Mouse (Mus musculus): ENCODE measurements around the gene Ppp1r13l. TPM values are rescaled to one million over a fixed set of nuclear protein-coding genes. Genes with fewer than 3 reads are reported as not detected.

The Ppp1r13l gene
- total and polyA plus RNA-seq, 2 experiments = 0.18 to 4.6 TPM

DNA sequence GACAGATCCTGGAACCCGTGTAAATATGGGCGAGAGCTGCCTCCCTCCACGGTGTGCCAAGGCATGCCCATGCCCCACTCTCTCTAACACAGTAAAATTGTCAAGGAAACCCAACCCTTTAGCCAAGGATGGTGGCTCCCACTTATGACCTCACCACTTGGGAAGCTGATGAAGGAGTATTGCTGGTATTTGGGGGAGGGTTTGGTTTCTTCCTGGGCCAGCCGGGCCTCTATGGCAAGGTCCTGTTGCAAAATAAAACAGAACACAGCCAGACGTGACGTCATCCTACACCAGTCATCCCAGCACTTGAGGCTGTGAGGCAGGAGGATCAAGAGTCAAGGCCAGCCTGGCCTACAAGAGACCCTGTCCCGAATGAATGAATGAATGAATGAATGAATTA, 21.0 kb upstream of the Ppp1r13l start:
- no peaks in the 10 kb centered on the region for H3K79me2 ChIP-seq (ENCODE audit: control insufficient read depth, insufficient read depth, low read length)
- no peak overlapping the region for H3K27ac ChIP-seq (replicated peaks; ENCODE audit: insufficient read depth, low read depth, low read length)
- TF ChIP-seq CTCF (IDR thresholded peaks at IDR 0.05; ENCODE audit: low read depth, low read length) (no peak), POLR2A (IDR thresholded peaks at IDR 0.05; ENCODE audit: extremely low read depth, insufficient read depth, low read length) (no peak)
- peaks cover 1% of the 10 kb centered on the region; the same call in 1 of the 2 replicates for H3K4me1 ChIP-seq (ENCODE audit: control insufficient read depth, insufficient read depth, low read length)
- H3K36me3 ChIP-seq (ENCODE audit: control insufficient read depth, insufficient read depth, low read length) = no peaks in the 10 kb centered on the region
- no peak overlapping the region for H3K9ac ChIP-seq (ENCODE audit: low read depth, low read length)
- H3K27me3 ChIP-seq (ENCODE audit: control insufficient read depth, insufficient read depth, low read length) = 0 out of 2 replicates have a peak, but pooled peaks cover 2% of the 10 kb centered on the region
- no peak for DNase-seq (ENCODE audit: extremely low read depth, low read depth, low spot score)
- no peak overlapping the region for H3K4me3 ChIP-seq (ENCODE audit: insufficient read depth, low read depth, low read length)
- 73% methylated on average over 7 of the region's 7 CpGs for WGBS

DNA sequence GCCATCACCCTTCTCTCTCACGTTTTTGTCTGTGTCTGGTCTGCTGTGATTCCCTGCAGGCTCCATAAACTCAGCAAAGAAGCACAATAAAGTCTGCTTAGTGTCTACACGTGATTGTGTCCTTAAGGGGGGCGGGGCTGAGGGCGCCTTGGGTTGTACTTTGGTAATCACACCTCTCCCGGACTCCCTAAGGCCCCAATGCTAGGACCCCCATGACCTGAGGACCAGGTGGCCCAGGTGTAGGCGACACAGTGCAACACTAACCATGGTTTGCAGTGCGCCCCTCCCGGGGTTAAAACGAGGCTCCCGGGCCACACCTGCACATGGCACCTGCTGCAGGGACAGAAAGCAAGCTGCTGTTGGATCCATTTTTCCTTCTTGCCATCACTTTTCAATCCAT, 18.3 kb upstream of the Ppp1r13l start:
- DNase-seq (ENCODE audit: extremely low read depth, low read depth, low spot score) = no peak
- 20% methylated on average over 10 of the region's 10 CpGs for WGBS
- no peak for TF ChIP-seq CTCF (IDR thresholded peaks at IDR 0.05; ENCODE audit: low read depth, low read length)
- H3K9ac ChIP-seq (ENCODE audit: low read depth, low read length) = no peak overlapping the region
- no peaks in the 10 kb centered on the region for H3K36me3 ChIP-seq (ENCODE audit: control insufficient read depth, insufficient read depth, low read length)
- no peak overlapping the region for H3K27ac ChIP-seq (replicated peaks; ENCODE audit: insufficient read depth, low read depth, low read length)
- H3K4me1 ChIP-seq (ENCODE audit: control insufficient read depth, insufficient read depth, low read length) = peaks cover 1% of the 10 kb centered on the region; the same call in 1 of the 2 replicates
- H3K79me2 ChIP-seq (ENCODE audit: control insufficient read depth, insufficient read depth, low read length) = no peaks in the 10 kb centered on the region
- no peak overlapping the region for H3K4me3 ChIP-seq (ENCODE audit: insufficient read depth, low read depth, low read length)
- H3K27me3 ChIP-seq (ENCODE audit: control insufficient read depth, insufficient read depth, low read length) = 0 out of 2 replicates have a peak, but pooled peaks cover 2% of the 10 kb centered on the region

DNA sequence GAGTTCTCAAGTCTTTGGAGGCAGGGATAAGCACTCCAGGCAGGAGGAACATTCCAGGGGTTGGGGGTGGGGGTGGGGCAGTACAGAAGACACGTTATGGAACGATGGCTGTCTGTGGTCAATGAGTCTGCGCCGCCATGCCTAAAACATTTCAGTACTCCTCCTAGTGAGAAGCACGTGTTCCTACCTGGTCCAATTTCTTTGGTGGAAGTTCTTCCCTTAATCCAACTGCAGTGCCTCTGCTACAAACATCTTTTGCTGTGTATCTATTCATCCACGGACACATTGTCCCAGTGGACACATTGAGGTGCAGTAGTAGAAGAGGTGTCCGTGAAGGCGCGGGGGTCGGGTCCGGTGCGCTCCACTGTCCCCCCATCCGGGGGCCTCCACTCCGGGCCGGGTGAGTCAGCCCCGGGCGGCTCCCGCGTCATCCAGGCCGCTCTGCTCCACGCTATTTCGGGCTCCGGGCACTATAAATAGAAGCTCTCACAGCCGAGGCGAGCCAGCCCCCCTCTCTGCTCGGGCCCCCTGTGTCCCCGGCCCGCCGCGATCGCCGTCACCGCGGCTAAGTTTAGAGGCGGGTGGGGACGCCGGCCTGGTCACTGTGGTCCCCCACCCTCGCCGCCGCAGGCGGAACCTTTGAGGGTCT, 17.7 kb upstream of the Ppp1r13l start:
- no peaks in the 10 kb centered on the region for H3K79me2 ChIP-seq (ENCODE audit: control insufficient read depth, insufficient read depth, low read length)
- 0 out of 2 replicates have a peak, but pooled peaks cover 2% of the 10 kb centered on the region for H3K27me3 ChIP-seq (ENCODE audit: control insufficient read depth, insufficient read depth, low read length)
- WGBS = 3% methylated on average over 41 of the region's 41 CpGs

DNA sequence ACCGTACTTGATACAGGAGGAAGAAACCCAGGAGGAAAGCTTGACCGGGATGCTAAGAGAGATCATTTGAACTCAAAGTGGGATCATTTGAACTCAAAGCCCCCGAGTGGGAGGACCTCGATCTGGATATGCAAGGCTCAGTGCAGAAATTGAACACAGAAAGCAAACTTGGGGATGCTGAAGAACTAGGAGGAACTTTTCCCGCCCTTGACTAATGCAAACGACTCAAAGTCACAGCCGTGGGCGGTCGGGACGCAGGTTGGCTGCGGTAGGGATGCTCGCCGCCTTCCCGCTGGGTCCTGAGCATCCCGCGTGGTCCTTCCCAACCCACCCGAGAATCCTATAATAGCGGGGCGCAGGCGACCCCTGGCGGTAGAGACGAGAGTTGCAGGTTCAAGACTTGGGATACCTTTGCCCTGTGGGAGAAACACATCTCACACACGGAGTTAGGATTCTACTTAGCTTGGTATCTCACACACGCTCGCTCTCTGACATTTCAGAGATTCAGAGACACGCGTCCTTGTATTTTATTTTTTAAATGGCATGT, 17.0 kb upstream of the Ppp1r13l start:
- no peak overlapping the region for H3K9ac ChIP-seq (ENCODE audit: low read depth, low read length)
- DNase-seq (ENCODE audit: extremely low read depth, low read depth, low spot score) = peak; percentile 41
- WGBS = under 1% methylated on average over 27 of the region's 27 CpGs

More for the DNA sequence above, 17.7 kb upstream of the Ppp1r13l start:
- no peaks in the 10 kb centered on the region for H3K36me3 ChIP-seq (ENCODE audit: control insufficient read depth, insufficient read depth, low read length)
- no peak overlapping the region for H3K27ac ChIP-seq (replicated peaks; ENCODE audit: insufficient read depth, low read depth, low read length)
- H3K4me1 ChIP-seq (ENCODE audit: control insufficient read depth, insufficient read depth, low read length) = peaks cover 1% of the 10 kb centered on the region; the same call in 1 of the 2 replicates
- H3K9ac ChIP-seq (ENCODE audit: low read depth, low read length) = no peak overlapping the region
- H3K4me3 ChIP-seq (ENCODE audit: insufficient read depth, low read depth, low read length) = no peak overlapping the region
- TF ChIP-seq CTCF (IDR thresholded peaks at IDR 0.05; ENCODE audit: low read depth, low read length) (no peak), POLR2A (IDR thresholded peaks at IDR 0.05; ENCODE audit: extremely low read depth, insufficient read depth, low read length) (no peak)
- DNase-seq (ENCODE audit: extremely low read depth, low read depth, low spot score) = no peak

DNA sequence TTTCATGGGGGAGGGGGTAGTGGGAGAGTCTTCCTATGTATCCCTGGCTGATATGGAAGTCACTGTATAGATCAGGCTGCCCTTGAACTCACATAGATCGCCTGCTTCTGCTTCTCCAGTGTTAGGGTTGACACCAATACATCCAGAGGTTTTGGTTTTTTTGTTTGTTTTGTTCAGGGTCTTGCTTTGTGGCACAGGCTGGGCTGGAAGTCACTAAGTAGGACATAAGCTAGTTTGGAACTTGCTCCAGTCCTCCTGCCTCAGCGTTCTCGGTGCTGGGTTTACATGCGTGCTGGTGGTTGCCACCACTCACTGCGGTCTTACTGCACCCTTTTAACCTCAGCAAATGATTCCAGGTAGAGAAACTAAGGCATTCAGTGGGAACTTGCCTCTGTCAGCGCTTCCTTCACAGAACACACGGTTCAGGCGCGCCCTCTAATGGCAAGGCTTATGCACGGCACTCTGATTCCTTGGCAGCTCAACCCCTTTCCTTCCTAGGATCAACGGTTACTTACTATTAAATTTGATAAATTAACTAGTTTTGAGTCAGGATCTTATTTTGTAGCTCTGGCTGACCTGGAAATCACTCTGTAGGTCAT, 16.2 kb upstream of the Ppp1r13l start:
- Histone ChIP-seq H3K36me3 (ENCODE audit: control insufficient read depth, insufficient read depth, low read length) (no peaks in the 10 kb centered on the region), H3K79me2 (ENCODE audit: control insufficient read depth, insufficient read depth, low read length) (no peaks in the 10 kb centered on the region), H3K27me3 (ENCODE audit: control insufficient read depth, insufficient read depth, low read length) (0 out of 2 replicates have a peak, but pooled peaks cover 2% of the 10 kb centered on the region), H3K4me1 (ENCODE audit: control insufficient read depth, insufficient read depth, low read length) (peaks cover 1% of the 10 kb centered on the region; the same call in 1 of the 2 replicates), H3K27ac (replicated peaks; ENCODE audit: insufficient read depth, low read depth, low read length) (no peak overlapping the region), H3K4me3 (ENCODE audit: insufficient read depth, low read depth, low read length) (no peak overlapping the region), H3K9ac (ENCODE audit: low read depth, low read length) (peak overlapping the region; percentile 41; the same call in 1 of the 2 replicates)
- TF ChIP-seq POLR2A (IDR thresholded peaks at IDR 0.05; ENCODE audit: extremely low read depth, insufficient read depth, low read length) (no peak), CTCF (IDR thresholded peaks at IDR 0.05; ENCODE audit: low read depth, low read length) (peak; percentile 96)
- WGBS = 0% methylated on average over 11 of the region's 11 CpGs
- DNase-seq (ENCODE audit: extremely low read depth, low read depth, low spot score) = peak; percentile 64

More for the DNA sequence above, 17.0 kb upstream of the Ppp1r13l start:
- H3K36me3 ChIP-seq (ENCODE audit: control insufficient read depth, insufficient read depth, low read length) = no peaks in the 10 kb centered on the region
- 0 out of 2 replicates have a peak, but pooled peaks cover 2% of the 10 kb centered on the region for H3K27me3 ChIP-seq (ENCODE audit: control insufficient read depth, insufficient read depth, low read length)
- peak overlapping the region; percentile 42; the same call in 1 of the 2 replicates for H3K4me3 ChIP-seq (ENCODE audit: insufficient read depth, low read depth, low read length)
- H3K79me2 ChIP-seq (ENCODE audit: control insufficient read depth, insufficient read depth, low read length) = no peaks in the 10 kb centered on the region
- H3K4me1 ChIP-seq (ENCODE audit: control insufficient read depth, insufficient read depth, low read length) = peaks cover 1% of the 10 kb centered on the region; the same call in 1 of the 2 replicates
- TF ChIP-seq POLR2A (IDR thresholded peaks at IDR 0.05; ENCODE audit: extremely low read depth, insufficient read depth, low read length) (no peak), CTCF (IDR thresholded peaks at IDR 0.05; ENCODE audit: low read depth, low read length) (peak; percentile 96)
- H3K27ac ChIP-seq (replicated peaks; ENCODE audit: insufficient read depth, low read depth, low read length) = no peak overlapping the region
